Mouse (Mus musculus) gastrocnemius, adult 2 months (tissue): Measurements from ENCODE around the gene Gjd3. TPM values are rescaled to one million over a fixed set of nuclear protein-coding genes. Genes with fewer than 3 reads are reported as not detected.
A peak's percentile ranks its signal among the peaks of the same experiment; 100 is the strongest.

Source experiments
- DNase-seq: peaks from one replicate; pipeline ENCODE4 v3.0.0; 2022
- H3K27ac ChIP-seq: fragments of 200-600 bp; 2 replicates; pipeline ENCODE4 v1.8.1; 2022; ENCODE audit warnings: mild to moderate bottlenecking
- H3K4me3 ChIP-seq: fragments of 200-600 bp; 2 replicates; pipeline ENCODE4 v1.8.1; 2022; ENCODE audit warnings: mild to moderate bottlenecking, moderate library complexity
- CTCF ChIP-seq: fragments of 200-600 bp; IDR thresholded peaks from 2 replicates; pipeline ENCODE4 v1.8.1; 2022; ENCODE audit warnings: antibody characterized with exemption, mild to moderate bottlenecking, moderate library complexity
- intact Hi-C: fragments of 180-260 bp; cut with DNase I; formaldehyde crosslinking; loops from one replicate; pipeline ENCODE4 v1.15.1; 2025
- total RNA-seq, 2 experiments: library from RNA; stranded (reverse); gene quantifications; 2 replicates each; pipeline ENCODE4 v1.2.3; 2021

Gjd3 gene
- total RNA-seq, 2 experiments from 2014 or later = not detected

GRCm38 (mm10) chr11:98944897-98945604 lies 37.8 kb downstream of the Gjd3 start:
- TF ChIP-seq CTCF = no peak
- Histone ChIP-seq H3K4me3 (no peak overlapping the region; the same call in 1 of the 2 replicates), H3K27ac (peak overlapping the region; percentile 92)
- intact Hi-C loops = no loop called here
- no peak for DNase-seq

- intact Hi-C loops = no loop called here
- peak overlapping the region; percentile 92 for H3K27ac ChIP-seq
- peak; percentile 51 for DNase-seq
- no peak for TF ChIP-seq CTCF
- peak overlapping the region; percentile 97 for H3K4me3 ChIP-seq
Observed at GRCm38 (mm10) chr11:98943741-98944461, 38.9 kb downstream of the Gjd3 start.

- peak; percentile 78 for DNase-seq
- H3K27ac ChIP-seq = peak overlapping the region; percentile 92
- TF ChIP-seq CTCF = no peak
- peak overlapping the region; percentile 97 for H3K4me3 ChIP-seq
- intact Hi-C loops = no loop called here
Observed at GRCm38 (mm10) chr11:98942923-98943641, 39.7 kb downstream of the Gjd3 start.

DNA sequence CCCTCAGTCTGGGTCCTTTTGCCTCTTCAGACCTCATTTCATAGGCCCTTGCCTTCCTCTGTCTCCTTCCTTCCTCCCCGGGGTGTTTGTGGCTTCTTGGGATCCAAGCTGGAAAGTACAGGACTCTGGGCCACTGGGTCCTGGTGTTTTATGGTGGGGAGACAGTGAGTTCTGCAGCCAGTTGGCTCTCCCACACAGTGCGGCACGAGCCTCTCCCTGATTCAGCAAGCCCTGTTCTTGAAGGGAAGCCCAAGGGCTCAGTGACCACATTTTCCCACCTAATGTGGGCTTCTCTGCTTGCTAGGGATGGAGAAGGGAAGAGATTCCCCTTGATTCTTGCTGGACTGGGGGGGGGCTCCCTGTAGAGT lies 40.3 kb downstream of the Gjd3 start:
- intact Hi-C loops = no loop called here
- DNase-seq = no peak
- no peak for TF ChIP-seq CTCF
- Histone ChIP-seq H3K4me3 (peak overlapping the region; percentile 97), H3K27ac (peak overlapping the region; percentile 92)

GRCm38 (mm10) chr11:98941826-98942550 lies 40.8 kb downstream of the Gjd3 start:
- intact Hi-C loops = no loop called here
- no peak for TF ChIP-seq CTCF
- peak; percentile 87 for DNase-seq
- H3K27ac ChIP-seq = peak overlapping the region; percentile 92
- H3K4me3 ChIP-seq = peak overlapping the region; percentile 97

DNA sequence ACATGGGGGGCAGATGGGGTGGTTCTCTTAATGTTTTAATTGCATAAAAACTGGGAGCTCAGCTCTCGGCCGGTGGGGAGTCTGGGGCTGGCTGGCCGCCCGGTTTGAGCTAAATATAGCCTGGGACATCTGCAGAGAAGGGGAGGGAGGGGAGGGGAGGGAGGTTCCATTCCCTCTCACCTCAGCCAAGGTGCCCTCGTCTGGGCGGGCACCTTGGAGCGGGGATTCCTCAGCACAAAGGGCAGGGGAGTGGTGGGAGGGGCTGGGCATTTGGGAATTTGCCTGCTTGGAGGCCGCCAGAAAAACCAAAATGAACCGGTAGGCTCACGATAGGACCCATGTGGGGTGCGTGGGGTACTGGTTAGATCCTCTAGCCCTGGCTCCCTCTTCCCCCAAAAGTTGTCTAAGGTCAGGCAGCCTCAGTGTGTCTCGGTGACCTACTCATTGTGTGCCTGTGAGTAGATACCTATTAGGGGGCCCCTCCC lies 41.4 kb downstream of the Gjd3 start:
- Histone ChIP-seq H3K4me3 (peak overlapping the region; percentile 97), H3K27ac (peak overlapping the region; percentile 92)
- peak; percentile 91 for DNase-seq
- TF ChIP-seq CTCF = no peak
- intact Hi-C loops = no loop called here

DNA sequence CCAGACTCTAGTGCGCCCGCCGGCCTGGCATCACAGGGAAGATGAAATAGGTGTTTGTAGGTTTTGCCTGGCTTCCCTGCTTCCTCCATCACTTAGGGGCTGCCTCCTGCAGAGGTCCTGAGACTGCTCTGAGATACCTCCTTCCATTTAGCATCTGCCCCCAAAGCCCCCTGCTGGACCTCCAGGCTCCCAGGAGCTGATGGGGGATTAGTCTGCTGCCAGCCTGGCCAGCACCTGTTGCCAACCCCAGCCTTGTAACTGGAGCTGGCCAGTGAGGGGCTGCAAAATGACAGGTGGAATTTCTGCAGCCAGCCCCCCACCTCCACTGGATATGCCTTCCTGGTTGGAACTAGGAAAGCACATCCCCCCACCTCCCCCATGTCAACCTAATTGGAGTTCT lies 42.0 kb downstream of the Gjd3 start:
- Histone ChIP-seq H3K4me3 (peak overlapping the region; percentile 97), H3K27ac (peak overlapping the region; percentile 92)
- intact Hi-C loops = no loop called here
- TF ChIP-seq CTCF = no peak
- DNase-seq = peak; percentile 47

GRCm38 (mm10) chr11:98939953-98940641 lies 42.7 kb downstream of the Gjd3 start:
- intact Hi-C loops = no loop called here
- DNase-seq = peak; percentile 73
- H3K27ac ChIP-seq = peak overlapping the region; percentile 92
- TF ChIP-seq CTCF = no peak
- peak overlapping the region; percentile 97 for H3K4me3 ChIP-seq

DNA sequence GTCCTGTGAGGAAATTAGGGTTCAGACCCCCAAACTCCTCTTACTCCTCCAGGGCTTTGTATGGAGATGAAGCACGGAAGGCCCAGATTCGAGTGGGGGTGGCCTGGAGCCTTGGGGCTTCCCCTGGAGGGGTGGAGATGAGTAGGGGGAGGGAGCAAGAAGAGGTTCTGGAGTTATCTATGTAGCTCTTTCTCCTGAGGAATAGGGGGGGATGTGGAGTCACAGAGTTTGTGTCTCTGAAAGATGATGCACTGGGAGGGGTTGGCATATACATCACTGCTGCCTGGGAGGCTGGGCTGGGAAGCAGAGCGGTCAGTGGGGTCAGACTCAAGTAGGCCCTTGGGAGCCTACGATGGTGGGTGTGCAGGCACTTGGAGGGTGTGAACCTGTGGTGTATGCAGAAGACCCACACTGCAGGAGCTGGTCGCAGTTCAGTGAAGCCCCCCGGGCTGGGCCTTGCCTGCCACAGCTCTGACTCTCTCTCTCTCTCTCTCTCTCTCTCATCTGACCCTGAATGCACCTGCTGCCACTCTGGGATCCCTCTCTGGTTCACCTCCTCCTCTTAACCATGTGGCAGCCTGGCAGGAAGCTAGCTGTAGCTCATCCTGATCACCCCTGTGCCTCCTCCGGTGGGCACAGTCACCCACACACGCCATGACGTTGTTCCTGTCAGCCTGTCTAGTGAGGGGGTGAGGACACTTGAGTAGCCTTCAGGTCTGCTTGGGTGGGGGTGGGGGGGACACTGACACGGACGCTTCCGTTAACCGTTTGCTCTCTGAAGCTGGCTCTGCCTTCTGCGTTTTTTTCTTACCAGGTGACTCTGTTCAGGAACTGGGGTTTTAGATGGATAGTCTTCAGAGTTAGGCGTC lies 43.5 kb downstream of the Gjd3 start:
- Histone ChIP-seq H3K4me3 (peak overlapping the region; percentile 97), H3K27ac (peak overlapping the region; percentile 92)
- no peak for DNase-seq
- no peak for TF ChIP-seq CTCF
- intact Hi-C loops = no loop called here

- DNase-seq = no peak
- H3K27ac ChIP-seq = peak overlapping the region; percentile 92
- H3K4me3 ChIP-seq = peak overlapping the region; percentile 97
- no peak for TF ChIP-seq CTCF
- intact Hi-C loops = no loop called here
Observed at GRCm38 (mm10) chr11:98938701-98939083, 44.1 kb downstream of the Gjd3 start.
